ENCODE assay signal across 8 mouse cellular contexts in genomic region chr3:126363568-126364505, GRCm38 (mm10). TPM values are rescaled to one million over a fixed set of nuclear protein-coding genes. Genes with fewer than 3 reads are reported as not detected.
DNase-seq lines count a peak whose midpoint lies in the region; ATAC-seq lines count a peak whose summit lies in the region.

Gene Arsj, plus strand, starts transcription at chr3:126363684.

- peak within 1 kb of the TSS; percentile 54 for H3K4me3 ChIP-seq in hindbrain, embryonic 10.5 days
- H3K4me3 ChIP-seq in midbrain, embryonic 13.5 days (replicated peaks) = peak within 1 kb of the TSS; percentile 40
- H3K4me3 ChIP-seq in stomach, embryonic 15.5 days (replicated peaks) = peak within 1 kb of the TSS; percentile 45

- no peaks in the 10 kb centered on the region for H3K36me3 ChIP-seq in hindbrain, embryonic 10.5 days
- no peaks in the 10 kb centered on the region for H3K36me3 ChIP-seq in midbrain, embryonic 13.5 days
- H3K36me3 ChIP-seq in stomach, embryonic 15.5 days = no peaks in the 10 kb centered on the region

- H3K4me1 ChIP-seq in hindbrain, embryonic 10.5 days (replicated peaks) = peaks cover 13% of the 10 kb centered on the region
- peaks cover 12% of the 10 kb centered on the region for H3K4me1 ChIP-seq in midbrain, embryonic 13.5 days (replicated peaks)
- H3K4me1 ChIP-seq in stomach, embryonic 15.5 days = 0 out of 2 replicates have a peak, but pooled peaks cover 4% of the 10 kb centered on the region

- peak within 1 kb of the TSS; percentile 69; the same call in 1 of the 2 replicates for H3K27ac ChIP-seq in hindbrain, embryonic 10.5 days
- H3K27ac ChIP-seq in midbrain, embryonic 13.5 days = no peak within 1 kb of the TSS
- no peak within 1 kb of the TSS for H3K27ac ChIP-seq in stomach, embryonic 15.5 days

- H3K27me3 ChIP-seq in hindbrain, embryonic 10.5 days (ENCODE audit: insufficient read depth, poor library complexity, severe bottlenecking) = peaks cover 12% of the 10 kb centered on the region
- peaks cover 7% of the 10 kb centered on the region; the same call in 1 of the 2 replicates for H3K27me3 ChIP-seq in midbrain, embryonic 13.5 days
- no peaks in the 10 kb centered on the region for H3K27me3 ChIP-seq in stomach, embryonic 15.5 days (replicated peaks)

- peak; percentile 90 for ATAC-seq in midbrain, embryonic 13.5 days
- peak; percentile 80; the same call in 1 of the 2 replicates for ATAC-seq in stomach, embryonic 15.5 days (ENCODE audit: insufficient read depth, low FRiP score, low read depth)

- no peaks in the 10 kb centered on the region for H3K9me3 ChIP-seq in hindbrain, embryonic 10.5 days
- H3K9me3 ChIP-seq in midbrain, embryonic 13.5 days = no peaks in the 10 kb centered on the region
- no peaks in the 10 kb centered on the region for H3K9me3 ChIP-seq in stomach, embryonic 15.5 days

- intact Hi-C loops in left cerebral cortex, postnatal 4 days (cut with DNase I) = no loop called here

- peak; percentile 62 for DNase-seq in ZHBTc4 (ENCODE audit: low read depth, low spot score)
- DNase-seq in cerebellum, postnatal 14 days = peak; percentile 44 to 45
- peak; percentile 42 to 52 for DNase-seq in frontal cortex, postnatal 36 days (ENCODE audit: low spot score in 2 of 2)
- DNase-seq in hindbrain, embryonic 10.5 days (ENCODE audit: low spot score) = peak; percentile 46
- DNase-seq in left cerebral cortex, postnatal 4 days = peak; percentile 68
- no peak for DNase-seq in spleen, postnatal 14 days (ENCODE audit: low spot score in 2 of 2)

- peak within 1 kb of the TSS; percentile 84 for H3K4me2 ChIP-seq in midbrain, embryonic 13.5 days (replicated peaks)
- peak within 1 kb of the TSS; percentile 81 for H3K4me2 ChIP-seq in stomach, embryonic 15.5 days

- H3K9ac ChIP-seq in midbrain, embryonic 13.5 days (replicated peaks) = peak within 1 kb of the TSS; percentile 52
- H3K9ac ChIP-seq in stomach, embryonic 15.5 days = peak within 1 kb of the TSS; percentile 32; the same call in 1 of the 2 replicates

- WGBS in hindbrain, embryonic 10.5 days = 13% methylated on average over 41 of the region's 41 CpGs
- WGBS in midbrain, embryonic 13.5 days = 15% methylated on average over 41 of the region's 41 CpGs
- 12% methylated on average over 41 of the region's 41 CpGs for WGBS in stomach, embryonic 15.5 days

RNA-seq across cellular contexts. Expression of gene Arsj, which starts in this region (rescaled TPM):
- polyA plus RNA-seq in hindbrain, embryonic 10.5 days (2016; fragmentation: Nextera tagmentation; extraction: Ambion mirVana) = 0.16 and 0.27 TPM in 2 replicates
- total RNA-seq in left cerebral cortex, postnatal 4 days (2021) = under 1 TPM; 0.68 to 0.72 TPM
- 0.07 and 0.18 TPM in 2 replicates for polyA plus RNA-seq in midbrain, embryonic 13.5 days (2015; fragmentation: Nextera tagmentation; extraction: Ambion mirVana)
- polyA plus RNA-seq in stomach, embryonic 15.5 days (2015; fragmentation: Nextera tagmentation; extraction: Ambion mirVana) = 1.6 and 2.2 TPM in 2 replicates

Comparison
In these comparisons a context has a peak if more than half of its experiments do, and no peak if none do; other contexts are left out.
1. Peak in DNase-seq, H3K4me3 ChIP-seq and H3K27ac ChIP-seq in hindbrain, embryonic 10.5 days; RNA of the gene not detected or under 1 TPM.
2. Peak in DNase-seq in left cerebral cortex, postnatal 4 days; RNA of the gene not detected or under 1 TPM.
3. Peak in ATAC-seq, H3K4me3 ChIP-seq, H3K9ac ChIP-seq and H3K4me2 ChIP-seq in midbrain, embryonic 13.5 days; RNA of the gene not detected or under 1 TPM.
4. DNase-seq: peak in ZHBTc4 (single experiment), cerebellum, postnatal 14 days (2 of 2) and frontal cortex, postnatal 36 days (2 of 2); none in spleen, postnatal 14 days (0 of 2).
5. Peak in every context shown above with its lines, with median percentiles within 50 percentile points of each other: H3K4me3 ChIP-seq.